Mouse (Mus musculus): ENCODE data around the gene Maff. TPM values are rescaled to one million over a fixed set of nuclear protein-coding genes. Genes with fewer than 3 reads are reported as not detected.

The Maff gene
- 10 to 100 TPM; 15.4 to 16.2 TPM for total RNA-seq (2023)

GRCm38 (mm10) chr15:79346051-79346793 lies at the start of gene Maff:
Maff (plus strand) TSS chr15:79346621.

GRCm38 (mm10) chr15:79328058-79328938 lies 18.1 kb upstream of the Maff start, which contains the start of gene Pla2g6:
Pla2g6 (minus strand) TSS chr15:79328390.

GRCm38 (mm10) chr15:79402836-79403762 lies 56.7 kb downstream of the Maff start, which contains the start of gene Tmem184b:
Tmem184b (minus strand) TSS chr15:79403569.

Other genes starting within 250 kb of the Maff start
- 10 to 100 TPM; 10.2 to 13.6 TPM for gene Micall1, start 237.7 kb upstream of the Maff start, total RNA-seq (2023)
- 10 to 100 TPM; 35.3 to 37.1 TPM for gene Polr2f, start 205.6 kb upstream of the Maff start, total RNA-seq (2023)
- gene 1700088E04Rik, start 205.4 kb upstream of the Maff start, total RNA-seq (2023), result not detected
- not detected for gene Sox10, start 181.4 kb upstream of the Maff start, total RNA-seq (2023)
- gene Pick1, start 117.4 kb upstream of the Maff start, total RNA-seq (2023), result 1 to 10 TPM; 6.0 TPM
- not detected for gene Gm49486, start 117.2 kb upstream of the Maff start, total RNA-seq (2023)
- gene Slc16a8, start 91.9 kb upstream of the Maff start, total RNA-seq (2023), result not detected
- gene Baiap2l2, start 61.1 kb upstream of the Maff start, total RNA-seq (2023), result under 1 TPM in 1 of 2 experiments, not detected in 1; 0.81 TPM
- 1 to 10 TPM; 4.3 to 6.6 TPM for gene Pla2g6, start 18.2 kb upstream of the Maff start, total RNA-seq (2023)
- gene Tmem184b, start 56.9 kb downstream of the Maff start, total RNA-seq (2023), result 10 to 100 TPM; 57.6 to 66.4 TPM
- gene Csnk1e, start 108.9 kb downstream of the Maff start, total RNA-seq (2023), result 10 to 100 TPM; 69.8 to 90.0 TPM
- not detected for gene Kcnj4, start 158.6 kb downstream of the Maff start, total RNA-seq (2023)
- under 1 TPM in 1 of 2 experiments, not detected in 1; 0.72 TPM for gene Kdelr3, start 169.8 kb downstream of the Maff start, total RNA-seq (2023)
- 100 to 1,000 TPM; 166 to 169 TPM for gene Ddx17, start 200.1 kb downstream of the Maff start, total RNA-seq (2023)

All from neutrophil, adult 83 days (primary cell).